Mouse (Mus musculus) liver, embryonic 14.5 days (tissue): Measurements from ENCODE around the gene Mst1.

Experiments used
- CTCF ChIP-seq: IDR thresholded peaks from 2 replicates; pipeline ENCODE4 v1.5.1; 2016; ENCODE audit warnings: antibody characterized with exemption, low read depth, control low read depth
- EP300 ChIP-seq: IDR thresholded peaks from 2 replicates; pipeline ENCODE4 v1.6.1; 2016; ENCODE audit warnings: antibody characterized with exemption, low read depth

GRCm38 (mm10) chr9:108032126-108032525 is 48.1 kb upstream of the Mst1 start:
- TF ChIP-seq CTCF, result no peak
- no peak for TF ChIP-seq EP300
